Mouse (Mus musculus): ENCODE results near the gene Limd2.

Limd2 gene

DNA sequence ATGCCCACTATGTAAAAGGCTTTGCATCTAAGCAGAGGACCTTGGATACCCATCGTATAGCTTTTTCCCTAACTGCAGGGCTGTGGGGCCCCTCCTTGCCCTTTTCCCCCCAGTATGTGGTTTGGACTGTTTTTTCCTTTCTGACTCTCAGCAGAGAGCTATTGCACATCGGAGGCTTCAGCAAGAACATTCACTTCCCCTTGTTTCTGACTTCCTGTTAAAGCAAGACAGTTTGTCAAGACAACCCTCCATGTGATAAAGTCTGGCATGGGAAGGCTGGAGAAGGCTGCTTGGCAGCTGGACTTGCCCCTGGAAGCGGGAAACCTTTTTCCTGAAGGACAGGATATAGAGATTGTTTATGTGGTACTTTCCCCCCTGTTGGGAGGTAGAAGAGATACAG lies 37.9 kb downstream of the Limd2 start:
- no peak for DNase-seq

GRCm38 (mm10) chr11:106122221-106122620 lies 38.4 kb downstream of the Limd2 start:
- DNase-seq, result no peak

- no peak for DNase-seq
Observed at GRCm38 (mm10) chr11:106111688-106112087, 49.0 kb downstream of the Limd2 start.

Measured in right cerebral cortex, postnatal 4 days (tissue).